Mouse (Mus musculus) midbrain, embryonic 14.5 days (tissue): ENCODE data around the gene Ttc30b. TPM values are rescaled to one million over a fixed set of nuclear protein-coding genes. Genes with fewer than 3 reads are reported as not detected.
"Not testable (repeated sequence)": the region's sequence is repeated elsewhere in the genome, so short reads cannot be mapped to it uniquely, and the experiment has no call there.

Experiments
- ATAC-seq: fragments of 200-750 bp; cut with Nextera tagmentation; 2 replicates; pipeline ENCODE4 v1.8.0; 2017; ENCODE audit warnings: moderate number of reproducible peaks, moderate library complexity; ENCODE audit not compliant: low FRiP score, low TSS enrichment
- DNase-seq: peaks from one replicate; pipeline ENCODE4 v3.0.0-alpha.2; 2015
- H3K27ac ChIP-seq: fragments of 300-500 bp; sonication (generic); replicated peaks from 2 replicates; pipeline ENCODE4 v1.5.1; 2014; ENCODE audit warnings: mild to moderate bottlenecking, low read depth, low read length, moderate library complexity
- H3K27me3 ChIP-seq: fragments of 300-500 bp; sonication (generic); 2 replicates; pipeline ENCODE4 v1.6.1; 2014; ENCODE audit warnings: low read length, control low read depth, mixed read lengths; ENCODE audit not compliant: control insufficient read depth, insufficient read depth
- H3K36me3 ChIP-seq: fragments of 300-500 bp; sonication (generic); 2 replicates; pipeline ENCODE4 v1.6.1; 2014; ENCODE audit warnings: low read length, control low read depth; ENCODE audit not compliant: control insufficient read depth, insufficient read depth
- H3K4me1 ChIP-seq: fragments of 300-500 bp; sonication (generic); 2 replicates; pipeline ENCODE4 v1.6.1; 2014; ENCODE audit warnings: mild to moderate bottlenecking, antibody characterized with exemption, low read length, control low read depth; ENCODE audit not compliant: control insufficient read depth, insufficient read depth
- H3K4me2 ChIP-seq: fragments of 300-500 bp; sonication (generic); 2 replicates; pipeline ENCODE4 v1.6.1; 2014; ENCODE audit warnings: mild to moderate bottlenecking, low read length, moderate library complexity
- H3K4me3 ChIP-seq: fragments of 300-500 bp; sonication (generic); replicated peaks from 2 replicates; pipeline ENCODE4 v1.5.1; 2014; ENCODE audit warnings: low read depth, low read length
- H3K9ac ChIP-seq: fragments of 300-500 bp; sonication (generic); replicated peaks from 2 replicates; pipeline ENCODE4 v1.6.1; 2014; ENCODE audit warnings: mild to moderate bottlenecking, low read length, moderate library complexity
- H3K9me3 ChIP-seq: fragments of 300-500 bp; sonication (generic); 2 replicates; pipeline ENCODE4 v1.6.1; 2016; ENCODE audit warnings: low read length, control low read depth, mixed read lengths; ENCODE audit not compliant: control insufficient read depth
- WGBS: fragments of 180-500 bp; shearing (Covaris S2); extraction: QIAGEN DNeasy Blood & Tissue Kit; methylation state at CpG from one replicate; pipeline ENCODE4 v1.1.7; 2014; 5-methylcytosine and 5-hydroxymethylcytosine counted together
- polyA plus RNA-seq: library from polyadenylated mRNA; unstranded; fragments of >200 nt; fragmentation: Nextera tagmentation; extraction: Ambion mirVana; gene quantifications from 2 replicates; pipeline ENCODE4 v1.2.1, GENCODE M21; 2014

Gene Ttc30b
- polyA plus RNA-seq, 1 experiment from 2014 or later = 21.2 TPM

GRCm38 (mm10) chr2:75959850-75960365 lies 21.5 kb upstream of the Ttc30b start:
- WGBS = 6% methylated on average over 15 of the region's 15 CpGs
- peak overlapping the region; percentile 45 for H3K4me2 ChIP-seq
- peak overlapping the region; percentile 36; the same call in 1 of the 2 replicates for H3K9ac ChIP-seq
- H3K36me3 ChIP-seq = no peaks in the 10 kb centered on the region
- no peaks in the 10 kb centered on the region for H3K27me3 ChIP-seq
- peak overlapping the region; percentile 67 for H3K27ac ChIP-seq
- DNase-seq (peak; percentile 68), ATAC-seq (peak; percentile 58; the same call in 1 of the 2 replicates)
- H3K4me3 ChIP-seq = no peak overlapping the region
- no peaks in the 10 kb centered on the region for H3K9me3 ChIP-seq
- peaks cover 28% of the 10 kb centered on the region for H3K4me1 ChIP-seq

- ATAC-seq (no peak), DNase-seq (peak; percentile 62)
- peak overlapping the region; percentile 45 for H3K4me2 ChIP-seq
- no peak overlapping the region; the same call in 1 of the 2 replicates for H3K9ac ChIP-seq
- H3K36me3 ChIP-seq = no peaks in the 10 kb centered on the region
- H3K4me1 ChIP-seq = peaks cover 22% of the 10 kb centered on the region
- H3K4me3 ChIP-seq = no peak overlapping the region
- H3K27ac ChIP-seq = peak overlapping the region; percentile 67; the same call in 1 of the 2 replicates
- H3K27me3 ChIP-seq = no peaks in the 10 kb centered on the region
- no peaks in the 10 kb centered on the region for H3K9me3 ChIP-seq
- 23% methylated on average over 18 of the region's 18 CpGs for WGBS
These were observed 20.9 kb upstream of the Ttc30b start for GRCm38 (mm10) chr2:75959183-75959849.

- no peak overlapping the region for H3K27ac ChIP-seq
- no peak overlapping the region for H3K4me2 ChIP-seq
- no peaks in the 10 kb centered on the region for H3K9me3 ChIP-seq
- H3K4me1 ChIP-seq = peaks cover 16% of the 10 kb centered on the region
- ATAC-seq (no peak), DNase-seq (no peak)
- 49% methylated on average over 14 of the region's 14 CpGs for WGBS
- no peaks in the 10 kb centered on the region for H3K27me3 ChIP-seq
- H3K36me3 ChIP-seq = no peaks in the 10 kb centered on the region
- no peak overlapping the region for H3K4me3 ChIP-seq
- H3K9ac ChIP-seq = no peak overlapping the region
These were observed 17.3 kb upstream of the Ttc30b start for GRCm38 (mm10) chr2:75955709-75956108.

- 97% methylated on average over 5 of the region's 5 CpGs for WGBS
- H3K27ac ChIP-seq = no peak overlapping the region
- ATAC-seq (no peak), DNase-seq (no peak)
- no peak overlapping the region for H3K4me3 ChIP-seq
- no peaks in the 10 kb centered on the region for H3K4me1 ChIP-seq
- no peaks in the 10 kb centered on the region for H3K36me3 ChIP-seq
- H3K27me3 ChIP-seq = no peaks in the 10 kb centered on the region
- H3K9ac ChIP-seq = no peak overlapping the region
- no peak overlapping the region for H3K4me2 ChIP-seq
- no peaks in the 10 kb centered on the region for H3K9me3 ChIP-seq
These were observed 14.9 kb upstream of the Ttc30b start for GRCm38 (mm10) chr2:75953320-75953719.

GRCm38 (mm10) chr2:75950685-75951084 lies 12.3 kb upstream of the Ttc30b start:
- Histone ChIP-seq H3K9me3 (no peaks in the 10 kb centered on the region), H3K4me2 (no peak overlapping the region), H3K9ac (no peak overlapping the region), H3K36me3 (no peaks in the 10 kb centered on the region), H3K4me1 (no peaks in the 10 kb centered on the region), H3K27ac (no peak overlapping the region), H3K27me3 (no peaks in the 10 kb centered on the region), H3K4me3 (no peak overlapping the region)
- 91% methylated on average over 8 of the region's 8 CpGs for WGBS
- DNase-seq (no peak), ATAC-seq (no peak)

GRCm38 (mm10) chr2:75937520-75938116 lies 767 bp downstream of the Ttc30b start:
- H3K27ac ChIP-seq, ATAC-seq, H3K9me3 ChIP-seq, H3K27me3 ChIP-seq, H3K4me1 ChIP-seq, DNase-seq, H3K36me3 ChIP-seq: not testable (repeated sequence)
- H3K4me2 ChIP-seq = peak overlapping the region; percentile 69
- H3K4me3 ChIP-seq = peak overlapping the region; percentile 45
- H3K9ac ChIP-seq = peak overlapping the region; percentile 59
- WGBS = 67% methylated on average over 15 of the region's 17 CpGs

GRCm38 (mm10) chr2:75936685-75937084 lies 1.7 kb downstream of the Ttc30b start:
- H3K27ac ChIP-seq, H3K4me1 ChIP-seq, H3K27me3 ChIP-seq, ATAC-seq, H3K4me3 ChIP-seq, H3K9me3 ChIP-seq, H3K4me2 ChIP-seq, H3K9ac ChIP-seq, DNase-seq, H3K36me3 ChIP-seq: not testable (repeated sequence)
- WGBS = 90% methylated on average over 2 of the region's 2 CpGs

GRCm38 (mm10) chr2:75933541-75933940 lies 4.8 kb downstream of the Ttc30b start:
- Histone ChIP-seq H3K27me3 (no peaks in the 10 kb centered on the region), H3K4me3 (no peak overlapping the region), H3K4me1 (peaks cover 3% of the 10 kb centered on the region; the same call in 1 of the 2 replicates), H3K36me3 (peaks cover 8% of the 10 kb centered on the region), H3K9ac (no peak overlapping the region), H3K4me2 (no peak overlapping the region), H3K9me3 (no peaks in the 10 kb centered on the region), H3K27ac (no peak overlapping the region)
- no peak for DNase-seq
- 62% methylated on average over 7 of the region's 7 CpGs for WGBS
- ATAC-seq = no peak

- WGBS = 98% methylated on average over 2 of the region's 2 CpGs
These were observed 7.4 kb downstream of the Ttc30b start for GRCm38 (mm10) chr2:75930941-75931340.

More at GRCm38 (mm10) chr2:75930941-75931340, 7.4 kb downstream of the Ttc30b start:
- no peak for ATAC-seq
- no peaks in the 10 kb centered on the region for H3K9me3 ChIP-seq
- H3K9ac ChIP-seq = no peak overlapping the region
- H3K4me3 ChIP-seq = no peak overlapping the region
- DNase-seq = no peak
- H3K4me2 ChIP-seq = no peak overlapping the region
- no peaks in the 10 kb centered on the region for H3K27me3 ChIP-seq
- no peaks in the 10 kb centered on the region for H3K4me1 ChIP-seq
- H3K36me3 ChIP-seq = peaks cover 22% of the 10 kb centered on the region
- H3K27ac ChIP-seq = no peak overlapping the region
